Mouse (Mus musculus): Measurements from ENCODE around the gene Ifi204. TPM values are rescaled to one million over a fixed set of nuclear protein-coding genes. Genes with fewer than 3 reads are reported as not detected.

Gene Ifi204
- 43.0 TPM for polyA plus RNA-seq (2014; fragmentation: Illumina TruSeq; extraction: RNeasy Lipid Tissue Mini Kit (QIAGEN cat#74804))

DNA sequence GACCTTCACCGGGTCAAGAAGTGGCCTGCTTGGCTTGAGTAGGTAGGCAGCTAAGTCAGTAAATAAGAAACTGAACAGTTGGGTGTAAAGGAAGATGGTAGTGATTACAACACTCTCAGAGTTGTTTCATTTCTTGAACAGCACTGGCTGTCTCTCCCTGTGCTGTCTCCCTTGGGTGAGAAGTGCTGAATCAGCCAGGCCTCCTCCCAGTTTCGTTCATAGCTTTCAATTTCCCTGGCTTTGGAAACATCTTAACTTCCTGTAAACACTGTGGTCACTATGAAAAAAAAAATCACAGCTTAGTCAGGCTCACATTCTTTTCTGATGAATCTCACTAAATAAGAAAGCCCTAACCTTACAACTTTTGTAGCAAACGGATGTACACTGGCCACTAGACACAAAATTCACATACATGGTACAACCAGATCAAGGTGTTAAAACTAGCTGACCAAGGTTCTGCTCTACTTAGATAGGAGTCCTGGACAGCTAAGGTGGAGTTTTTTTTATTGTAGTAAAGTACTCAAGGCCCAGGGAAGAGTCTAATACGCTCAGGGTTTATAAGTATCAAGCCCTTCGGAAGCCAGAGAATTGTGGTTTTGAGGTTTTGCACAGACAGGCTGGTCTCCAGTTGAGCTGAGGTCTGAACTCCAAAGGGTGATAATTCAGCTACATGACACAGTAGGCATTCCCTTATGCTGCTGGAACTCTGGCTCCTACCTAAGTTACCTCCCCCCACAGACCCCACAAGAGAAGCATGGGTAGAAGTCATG is at the start of gene Ifi204:
Gene Ifi204 (minus strand): TSS at position 96 of the 770 bp plus-strand sequence.

DNA sequence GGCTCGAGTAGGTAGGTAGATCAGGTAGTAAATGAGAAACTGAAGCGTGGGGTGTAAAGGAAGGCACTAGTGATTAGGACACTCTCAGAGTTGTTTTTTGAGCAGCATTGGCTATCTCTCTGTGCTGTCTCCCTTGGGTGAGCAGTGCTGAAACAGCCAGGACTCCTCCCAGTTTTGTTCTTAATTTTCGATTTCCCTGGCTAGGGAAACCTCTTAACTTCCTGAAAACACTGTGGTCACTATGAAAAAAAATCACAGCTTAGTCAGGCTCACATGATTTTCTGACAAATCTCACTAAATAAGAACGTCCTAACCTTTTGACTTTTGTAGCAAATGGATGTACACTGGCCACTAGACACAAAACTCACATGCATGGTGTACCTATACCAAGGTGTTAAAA is 25.1 kb downstream of the Ifi204 start, which contains the start of gene Ifi207:
Gene Ifi207 (minus strand): TSS at position 92 of the 400 bp plus-strand sequence.

Other genes with a start within 250 kb of the Ifi204 start
- not detected for gene Ifi214, start 231.0 kb downstream of the Ifi204 start, polyA plus RNA-seq (2014; fragmentation: Illumina TruSeq; extraction: RNeasy Lipid Tissue Mini Kit (QIAGEN cat#74804))
- 5.9 TPM for gene Ifi213, start 167.7 kb downstream of the Ifi204 start, polyA plus RNA-seq (2014; fragmentation: Illumina TruSeq; extraction: RNeasy Lipid Tissue Mini Kit (QIAGEN cat#74804))
- gene Ifi209, start 136.0 kb downstream of the Ifi204 start, polyA plus RNA-seq (2014; fragmentation: Illumina TruSeq; extraction: RNeasy Lipid Tissue Mini Kit (QIAGEN cat#74804)) = 8.4 TPM
- 2.9 TPM for gene Ifi208, start 93.3 kb downstream of the Ifi204 start, polyA plus RNA-seq (2014; fragmentation: Illumina TruSeq; extraction: RNeasy Lipid Tissue Mini Kit (QIAGEN cat#74804))
- 17.6 TPM for gene Ifi207, start 25.2 kb downstream of the Ifi204 start, polyA plus RNA-seq (2014; fragmentation: Illumina TruSeq; extraction: RNeasy Lipid Tissue Mini Kit (QIAGEN cat#74804))
- gene Ifi211, start 146.1 kb upstream of the Ifi204 start, polyA plus RNA-seq (2014; fragmentation: Illumina TruSeq; extraction: RNeasy Lipid Tissue Mini Kit (QIAGEN cat#74804)) = 24.1 TPM
- 97.3 TPM for gene Mndal, start 175.5 kb upstream of the Ifi204 start, polyA plus RNA-seq (2014; fragmentation: Illumina TruSeq; extraction: RNeasy Lipid Tissue Mini Kit (QIAGEN cat#74804))
- 87.5 TPM for gene Ifi203, start 175.7 kb upstream of the Ifi204 start, polyA plus RNA-seq (2014; fragmentation: Illumina TruSeq; extraction: RNeasy Lipid Tissue Mini Kit (QIAGEN cat#74804))
- 2.2 TPM for gene Ifi202b, start 215.8 kb upstream of the Ifi204 start, polyA plus RNA-seq (2014; fragmentation: Illumina TruSeq; extraction: RNeasy Lipid Tissue Mini Kit (QIAGEN cat#74804))

Data from ovary, adult 10 weeks (tissue).